In genomic region chr2:6279614-6280301, GRCm38 (mm10) we compare ENCODE assay signal across 21 mouse cellular contexts. TPM values are rescaled to one million over a fixed set of nuclear protein-coding genes. Genes with fewer than 3 reads are reported as not detected.
DNase-seq lines count a peak whose midpoint lies in the region; ATAC-seq lines count a peak whose summit lies in the region.
"Had no signal": no experiment of that assay in that cellular context is flagged by ENCODE, and none has a peak within 500 bp of the region (broad histone marks: within the 10 kb centered on the region; RNA-seq: fewer than 3 reads in every experiment).

No protein-coding gene starts in this region.

- no peak for ATAC-seq in limb, embryonic 11.5 days (ENCODE audit: insufficient number of reproducible peaks, low FRiP score, low TSS enrichment, low read depth)
- peak; percentile 80 for ATAC-seq in inflammation-experienced regulatory T-cells, adult 6 months
- ATAC-seq in forebrain, embryonic 15.5 days (replicated peaks) = no peak
- ATAC-seq: forebrain, embryonic 14.5 days had no signal

- H3K4me3 ChIP-seq in limb, embryonic 11.5 days (ENCODE audit: low read depth, low read length) = no peak overlapping the region
- no peak overlapping the region for H3K4me3 ChIP-seq in limb, embryonic 10.5 days
- H3K4me3 ChIP-seq in forebrain, embryonic 15.5 days = no peak overlapping the region
- H3K4me3 ChIP-seq: embryonic facial prominence, embryonic 10.5 days; erythroblast, embryonic 14.5 days; forebrain, embryonic 10.5 days; heart, adult 2 months; heart, embryonic 15.5 days; hindbrain, embryonic 15.5 days had no signal

- H3K36me3 ChIP-seq in limb, embryonic 11.5 days (ENCODE audit: control insufficient read depth, insufficient read depth, low read length) = no peaks in the 10 kb centered on the region
- H3K36me3 ChIP-seq in limb, embryonic 10.5 days = no peaks in the 10 kb centered on the region
- no peaks in the 10 kb centered on the region for H3K36me3 ChIP-seq in forebrain, embryonic 15.5 days
- H3K36me3 ChIP-seq: embryonic facial prominence, embryonic 10.5 days; forebrain, embryonic 10.5 days; heart, embryonic 15.5 days; hindbrain, embryonic 15.5 days had no signal

- H3K9ac ChIP-seq in limb, embryonic 11.5 days (ENCODE audit: low read length) = no peak overlapping the region
- H3K9ac ChIP-seq in forebrain, embryonic 15.5 days (replicated peaks) = no peak overlapping the region
- H3K9ac ChIP-seq: heart, embryonic 15.5 days; hindbrain, embryonic 15.5 days had no signal

- no peaks in the 10 kb centered on the region for H3K27me3 ChIP-seq in limb, embryonic 11.5 days (ENCODE audit: control insufficient read depth, insufficient read depth, low read length)
- H3K27me3 ChIP-seq in limb, embryonic 10.5 days (ENCODE audit: low read depth, poor library complexity, severe bottlenecking) = no peaks in the 10 kb centered on the region
- no peaks in the 10 kb centered on the region for H3K27me3 ChIP-seq in forebrain, embryonic 15.5 days
- H3K27me3 ChIP-seq: heart, embryonic 15.5 days; hindbrain, embryonic 15.5 days had no signal

- no peak overlapping the region for H3K4me2 ChIP-seq in limb, embryonic 11.5 days (ENCODE audit: low read depth, severe bottlenecking)
- H3K4me2 ChIP-seq in forebrain, embryonic 15.5 days (replicated peaks) = no peak overlapping the region
- H3K4me2 ChIP-seq: heart, embryonic 11.5 days; heart, embryonic 15.5 days; hindbrain, embryonic 15.5 days had no signal

- H3K4me1 ChIP-seq in limb, embryonic 11.5 days (ENCODE audit: control insufficient read depth, insufficient read depth, low read length) = no peaks in the 10 kb centered on the region
- peaks cover 20% of the 10 kb centered on the region for H3K4me1 ChIP-seq in limb, embryonic 10.5 days
- no peaks in the 10 kb centered on the region for H3K4me1 ChIP-seq in forebrain, embryonic 15.5 days
- H3K4me1 ChIP-seq: forebrain, embryonic 10.5 days; hindbrain, embryonic 15.5 days had no signal

- H3K27ac ChIP-seq in limb, embryonic 11.5 days (replicated peaks; ENCODE audit: low read depth, low read length) = 0 out of 2 replicates have a peak overlapping the region, but pooled peaks have one; percentile 21
- H3K27ac ChIP-seq in limb, embryonic 10.5 days = no peak overlapping the region
- H3K27ac ChIP-seq in forebrain, embryonic 15.5 days (replicated peaks) = no peak overlapping the region
- H3K27ac ChIP-seq: embryonic facial prominence, embryonic 10.5 days; forebrain, embryonic 10.5 days; heart, adult 2 months; heart, embryonic 15.5 days; hindbrain, embryonic 15.5 days had no signal

- H3K9me3 ChIP-seq in limb, embryonic 11.5 days (ENCODE audit: control insufficient read depth, low read length) = no peaks in the 10 kb centered on the region
- H3K9me3 ChIP-seq in limb, embryonic 10.5 days (replicated peaks) = no peaks in the 10 kb centered on the region
- no peaks in the 10 kb centered on the region for H3K9me3 ChIP-seq in forebrain, embryonic 15.5 days
- H3K9me3 ChIP-seq: embryonic facial prominence, embryonic 10.5 days; forebrain, embryonic 10.5 days; heart, embryonic 15.5 days; hindbrain, embryonic 15.5 days had no signal

- no peak for DNase-seq in limb, embryonic 11.5 days (ENCODE audit: low spot score)
- DNase-seq in limb, embryonic 10.5 days (ENCODE audit: low spot score) = no peak
- DNase-seq in MEL-GATA-1-ER (ENCODE audit: extremely low read depth, low read depth) = peak; percentile 86
- no peak for DNase-seq in yolk sac, embryonic 10.5 days (ENCODE audit: low spot score)
- DNase-seq in retina, embryonic 14.5 days (ENCODE audit: low spot score) = no peak
- DNase-seq: adrenal gland, adult 8-10 months; adrenal gland, postnatal 36 days; cerebellum, adult 2 months; cerebellum, postnatal 10 days; gastrocnemius, postnatal 10 days; heart, adult 2 months; heart, postnatal 36 days had no signal

- 15% methylated on average over 10 of the region's 10 CpGs for WGBS in limb, embryonic 11.5 days
- 22% methylated on average over 10 of the region's 10 CpGs for WGBS in limb, embryonic 10.5 days
- WGBS in forebrain, embryonic 15.5 days = 87% methylated on average over 10 of the region's 10 CpGs

RNA-seq across cellular contexts. Expression of gene Usp6nl, which starts 42.7 kb away (rescaled TPM):
- polyA plus RNA-seq in limb, embryonic 11.5 days (2014; fragmentation: Nextera tagmentation; extraction: Ambion mirVana) = 15.6 and 16.3 TPM in 2 replicates
- polyA plus RNA-seq in limb, embryonic 10.5 days (2016; fragmentation: Nextera tagmentation; extraction: Ambion mirVana) = 11.8 and 12.8 TPM in 2 replicates
- polyA plus RNA-seq in inflammation-experienced regulatory T-cells, adult 6 months (2017; shearing (Covaris generic)) = 10 to 100 TPM in 1 of 3 experiments, 1 to 10 TPM in 2; 4.1 to 11.9 (median 7.2) TPM
- 7.6 and 8.0 TPM in 2 replicates for polyA plus RNA-seq in forebrain, embryonic 15.5 days (2015; fragmentation: Nextera tagmentation; extraction: Ambion mirVana)
